ENCODE assay signal across 8 mouse cellular contexts in genomic region chr15:78804326-78804725, GRCm38 (mm10). TPM values are rescaled to one million over a fixed set of nuclear protein-coding genes. Genes with fewer than 3 reads are reported as not detected.
DNase-seq lines count a peak whose midpoint lies in the region; ATAC-seq and TF ChIP-seq lines count a peak whose summit lies in the region.

No protein-coding gene starts in this region.

- peaks cover 48% of the 10 kb centered on the region for H3K4me1 ChIP-seq in heart, embryonic 10.5 days
- H3K4me1 ChIP-seq in heart, embryonic 15.5 days (replicated peaks) = peaks cover 48% of the 10 kb centered on the region
- peaks cover 17% of the 10 kb centered on the region; the same call in 1 of the 2 replicates for H3K4me1 ChIP-seq in kidney, postnatal 0 days (replicated peaks; ENCODE audit: insufficient read depth, low read length)
- peaks cover 34% of the 10 kb centered on the region for H3K4me1 ChIP-seq in olfactory bulb, adult 2 months (ENCODE audit: control insufficient read depth, insufficient read depth, low read length)

- 12% methylated on average over 6 of the region's 6 CpGs for WGBS in heart, embryonic 10.5 days
- WGBS in heart, embryonic 15.5 days = 34% methylated on average over 6 of the region's 6 CpGs
- WGBS in kidney, postnatal 0 days = 8% methylated on average over 6 of the region's 6 CpGs
- WGBS in olfactory bulb, adult 2 months = 22% methylated on average over 6 of the region's 6 CpGs

- H3K4me2 ChIP-seq in heart, embryonic 15.5 days = no peak overlapping the region
- H3K4me2 ChIP-seq in kidney, postnatal 0 days (ENCODE audit: low read length) = no peak overlapping the region

- TF ChIP-seq CTCF in kidney, postnatal 0 days (IDR thresholded peaks at IDR 0.05; ENCODE audit: low read depth) = no peak
- no peak for TF ChIP-seq CTCF in olfactory bulb, adult 2 months (IDR thresholded peaks at IDR 0.05; ENCODE audit: insufficient read depth, low read depth, low read length)

- TF ChIP-seq POLR2A in olfactory bulb, adult 2 months (IDR thresholded peaks at IDR 0.05; ENCODE audit: insufficient read depth, low read depth, low read length) = no peak

- H3K27ac ChIP-seq in heart, embryonic 10.5 days = no peak overlapping the region
- H3K27ac ChIP-seq in heart, embryonic 15.5 days = peak overlapping the region; percentile 78
- H3K27ac ChIP-seq in kidney, postnatal 0 days = peak overlapping the region; percentile 89
- H3K27ac ChIP-seq in olfactory bulb, adult 2 months (ENCODE audit: insufficient read depth, low read depth, low read length) = peak overlapping the region; percentile 32; the same call in 1 of the 2 replicates

- H3K36me3 ChIP-seq in heart, embryonic 10.5 days = no peaks in the 10 kb centered on the region
- H3K36me3 ChIP-seq in heart, embryonic 15.5 days = no peaks in the 10 kb centered on the region
- H3K36me3 ChIP-seq in kidney, postnatal 0 days (ENCODE audit: insufficient read depth, low read length) = no peaks in the 10 kb centered on the region

- H3K4me3 ChIP-seq in heart, embryonic 10.5 days = no peak overlapping the region
- no peak overlapping the region for H3K4me3 ChIP-seq in heart, embryonic 15.5 days
- no peak overlapping the region for H3K4me3 ChIP-seq in kidney, postnatal 0 days (replicated peaks; ENCODE audit: low read depth, low read length)
- no peak overlapping the region for H3K4me3 ChIP-seq in olfactory bulb, adult 2 months (ENCODE audit: insufficient read depth, low read depth, low read length)

- H3K9ac ChIP-seq in heart, embryonic 15.5 days = no peak overlapping the region
- H3K9ac ChIP-seq in kidney, postnatal 0 days (ENCODE audit: low read depth, low read length) = no peak overlapping the region

- peaks cover 65% of the 10 kb centered on the region for H3K27me3 ChIP-seq in heart, embryonic 10.5 days (ENCODE audit: insufficient read depth, poor library complexity, severe bottlenecking)
- H3K27me3 ChIP-seq in heart, embryonic 15.5 days = peaks cover 19% of the 10 kb centered on the region
- peaks cover 5% of the 10 kb centered on the region; the same call in 1 of the 2 replicates for H3K27me3 ChIP-seq in kidney, postnatal 0 days (ENCODE audit: insufficient read depth, low read length)

- peak; percentile 54 to 73 for DNase-seq in heart, adult 9 months (ENCODE audit: low spot score in 2 of 2)
- DNase-seq in heart, embryonic 10.5 days (ENCODE audit: low spot score) = no peak
- peak; percentile 41 for DNase-seq in kidney, postnatal 0 days (ENCODE audit: low spot score)
- no peak for DNase-seq in adrenal gland, postnatal 4 days (ENCODE audit: low spot score in 2 of 2)
- no peak for DNase-seq in urinary bladder, adult 2 months (ENCODE audit: low spot score)
- no peak for DNase-seq in frontal cortex, postnatal 14 days (ENCODE audit: low spot score in 2 of 2)

- H3K9me3 ChIP-seq in heart, embryonic 10.5 days = no peaks in the 10 kb centered on the region
- H3K9me3 ChIP-seq in heart, embryonic 15.5 days (replicated peaks) = no peaks in the 10 kb centered on the region
- H3K9me3 ChIP-seq in kidney, postnatal 0 days (replicated peaks; ENCODE audit: low read length) = no peaks in the 10 kb centered on the region

- ATAC-seq in heart, embryonic 15.5 days (replicated peaks; ENCODE audit: insufficient number of reproducible peaks, insufficient read depth, low FRiP score, low read depth) = no peak
- ATAC-seq in kidney, postnatal 0 days (replicated peaks; ENCODE audit: low FRiP score, low read depth) = no peak

RNA-seq across cellular contexts. Expression of gene Card10, which starts 1.5 kb away (rescaled TPM):
- 3.5 and 4.0 TPM in 2 replicates for polyA plus RNA-seq in heart, embryonic 10.5 days (2016; fragmentation: Nextera tagmentation; extraction: Ambion mirVana)
- 5.7 and 7.6 TPM in 2 replicates for polyA plus RNA-seq in heart, embryonic 15.5 days (2015; fragmentation: Nextera tagmentation; extraction: Ambion mirVana)
- polyA plus RNA-seq in kidney, postnatal 0 days (2015; fragmentation: Nextera tagmentation; extraction: Ambion mirVana) = 8.2 and 9.2 TPM in 2 replicates
- polyA plus RNA-seq in olfactory bulb, adult 2 months (2012; ENCODE audit: insufficient read depth, insufficient read length, low replicate concordance, missing spikeins) = not detected in 2 replicates
- total RNA-seq in adrenal gland, postnatal 4 days (2021) = 10 to 100 TPM; 11.8 to 14.5 TPM
- 8.6 and 9.5 TPM in 2 replicates for polyA plus RNA-seq in urinary bladder, adult 2 months (2012; rRNA removed)

RNA-seq across cellular contexts. Expression of gene Mfng, which starts 31.1 kb away (rescaled TPM):
- polyA plus RNA-seq in heart, embryonic 10.5 days (2016; fragmentation: Nextera tagmentation; extraction: Ambion mirVana) = 5.5 and 10.3 TPM in 2 replicates
- 13.6 and 21.0 TPM in 2 replicates for polyA plus RNA-seq in heart, embryonic 15.5 days (2015; fragmentation: Nextera tagmentation; extraction: Ambion mirVana)
- polyA plus RNA-seq in kidney, postnatal 0 days (2015; fragmentation: Nextera tagmentation; extraction: Ambion mirVana) = 18.8 and 18.9 TPM in 2 replicates
- not detected in 2 replicates for polyA plus RNA-seq in olfactory bulb, adult 2 months (2012; ENCODE audit: insufficient read depth, insufficient read length, low replicate concordance, missing spikeins)
- 10 to 100 TPM; 18.3 to 20.0 TPM for total RNA-seq in adrenal gland, postnatal 4 days (2021)
- polyA plus RNA-seq in urinary bladder, adult 2 months (2012; rRNA removed) = 8.0 and 9.2 TPM in 2 replicates

RNA-seq across cellular contexts. Expression of gene Cdc42ep1, which starts 38.1 kb away (rescaled TPM):
- 35.1 and 37.3 TPM in 2 replicates for polyA plus RNA-seq in heart, embryonic 10.5 days (2016; fragmentation: Nextera tagmentation; extraction: Ambion mirVana)
- 32.0 and 40.4 TPM in 2 replicates for polyA plus RNA-seq in heart, embryonic 15.5 days (2015; fragmentation: Nextera tagmentation; extraction: Ambion mirVana)
- 51.4 and 57.1 TPM in 2 replicates for polyA plus RNA-seq in kidney, postnatal 0 days (2015; fragmentation: Nextera tagmentation; extraction: Ambion mirVana)
- not detected in 2 replicates for polyA plus RNA-seq in olfactory bulb, adult 2 months (2012; ENCODE audit: insufficient read depth, insufficient read length, low replicate concordance, missing spikeins)
- total RNA-seq in adrenal gland, postnatal 4 days (2021) = 10 to 100 TPM; 56.7 to 59.1 TPM
- polyA plus RNA-seq in urinary bladder, adult 2 months (2012; rRNA removed) = 21.0 and 21.6 TPM in 2 replicates

RNA-seq across cellular contexts. Expression of gene Lgals2, which starts 51.0 kb away (rescaled TPM):
- polyA plus RNA-seq in heart, embryonic 10.5 days (2016; fragmentation: Nextera tagmentation; extraction: Ambion mirVana) = 2.2 TPM in 1 of 2 replicates, not detected in the other
- 0.43 and 0.45 TPM in 2 replicates for polyA plus RNA-seq in heart, embryonic 15.5 days (2015; fragmentation: Nextera tagmentation; extraction: Ambion mirVana)
- 0.91 and 1.2 TPM in 2 replicates for polyA plus RNA-seq in kidney, postnatal 0 days (2015; fragmentation: Nextera tagmentation; extraction: Ambion mirVana)
- polyA plus RNA-seq in olfactory bulb, adult 2 months (2012; ENCODE audit: insufficient read depth, insufficient read length, low replicate concordance, missing spikeins) = not detected in 2 replicates
- 1 to 10 TPM; 2.6 to 2.9 TPM for total RNA-seq in adrenal gland, postnatal 4 days (2021)
- polyA plus RNA-seq in urinary bladder, adult 2 months (2012; rRNA removed) = 1.3 and 2.1 TPM in 2 replicates

Comparison
In these comparisons a context has a peak if more than half of its experiments do, and no peak if none do; other contexts are left out.
1. DNase-seq: peak in heart, adult 9 months (2 of 2) and kidney, postnatal 0 days (single experiment); none in heart, embryonic 10.5 days (single experiment), adrenal gland, postnatal 4 days (0 of 2), urinary bladder, adult 2 months (single experiment) and frontal cortex, postnatal 14 days (0 of 2).
2. RNA of gene Cdc42ep1, which starts 38.1 kb away (polyA plus RNA-seq): 51.4 to 57.1 TPM in kidney, postnatal 0 days, 35.1 to 37.3 TPM in heart, embryonic 10.5 days, 32.0 to 40.4 TPM in heart, embryonic 15.5 days and 21.0 to 21.6 TPM in urinary bladder, adult 2 months; not detected in olfactory bulb, adult 2 months; every median in the first group is over 10 times any median in the second.